Mouse (Mus musculus) bone marrow macrophage, adult 2 months (primary cell): ENCODE results near the gene Nradd. TPM values are rescaled to one million over a fixed set of nuclear protein-coding genes. Genes with fewer than 3 reads are reported as not detected.

Experiments
- H3K27ac ChIP-seq: 2 replicates; pipeline ENCODE4 v1.5.1; 2012; ENCODE audit warnings: low read depth, low read length; ENCODE audit not compliant: insufficient read depth
- H3K4me1 ChIP-seq: 2 replicates; pipeline ENCODE4 v1.6.1; 2012; ENCODE audit warnings: low read length; ENCODE audit not compliant: control insufficient read depth, insufficient read depth
- H3K4me3 ChIP-seq: 2 replicates; pipeline ENCODE4 v1.5.1; 2012; ENCODE audit warnings: mild to moderate bottlenecking, low read length, moderate library complexity; ENCODE audit not compliant: insufficient read depth
- CTCF ChIP-seq: IDR thresholded peaks from 2 replicates; pipeline ENCODE4 v1.5.1; 2012; ENCODE audit warnings: low read depth, mild to moderate bottlenecking, low read length, moderate library complexity
- POLR2A ChIP-seq: IDR thresholded peaks from 2 replicates; pipeline ENCODE4 v1.6.1; 2012; ENCODE audit warnings: mild to moderate bottlenecking, low read depth, low read length, borderline replicate concordance
- polyA plus RNA-seq: library from polyadenylated mRNA; stranded (reverse); fragments of >200 nt; gene quantifications from 2 replicates; pipeline ENCODE4 v1.2.4, GENCODE M21; 2012; ENCODE audit not compliant: missing spikeins, insufficient read depth, insufficient read length

The Nradd gene
- polyA plus RNA-seq, 1 experiment = 10.0 TPM

GRCm38 (mm10) chr9:110652963-110653654 is 28.9 kb upstream of the Nradd start:
- TF ChIP-seq CTCF (no peak), POLR2A (no peak)
- Histone ChIP-seq H3K27ac (no peak overlapping the region), H3K4me1 (peaks cover 26% of the 10 kb centered on the region), H3K4me3 (peak overlapping the region; percentile 74)

GRCm38 (mm10) chr9:110651931-110652722 is 27.9 kb upstream of the Nradd start:
- TF ChIP-seq CTCF (0 out of 2 replicates have a peak, but pooled peaks have one; percentile 15), POLR2A (no peak)
- H3K27ac ChIP-seq = no peak overlapping the region
- H3K4me3 ChIP-seq = peak overlapping the region; percentile 74
- peaks cover 26% of the 10 kb centered on the region for H3K4me1 ChIP-seq

- Histone ChIP-seq H3K27ac (no peak overlapping the region), H3K4me1 (peaks cover 33% of the 10 kb centered on the region), H3K4me3 (no peak overlapping the region)
- TF ChIP-seq POLR2A = no peak
- TF ChIP-seq CTCF = no peak
These were observed 25.5 kb upstream of the Nradd start for GRCm38 (mm10) chr9:110649775-110650174.

- Histone ChIP-seq H3K27ac (peak overlapping the region; percentile 4; the same call in 1 of the 2 replicates), H3K4me1 (peaks cover 21% of the 10 kb centered on the region), H3K4me3 (peak overlapping the region; percentile 44)
- TF ChIP-seq POLR2A (no peak), CTCF (no peak)
These were observed 21.0 kb upstream of the Nradd start for GRCm38 (mm10) chr9:110645219-110645618.

GRCm38 (mm10) chr9:110644295-110644694 is 20.0 kb upstream of the Nradd start:
- Histone ChIP-seq H3K27ac (no peak overlapping the region), H3K4me1 (peaks cover 21% of the 10 kb centered on the region), H3K4me3 (no peak overlapping the region)
- TF ChIP-seq CTCF (no peak), POLR2A (no peak)

GRCm38 (mm10) chr9:110643787-110644186 is 19.5 kb upstream of the Nradd start:
- H3K4me3 ChIP-seq = no peak overlapping the region
- H3K27ac ChIP-seq = no peak overlapping the region
- peaks cover 21% of the 10 kb centered on the region for H3K4me1 ChIP-seq
- TF ChIP-seq CTCF (no peak), POLR2A (no peak)

DNA sequence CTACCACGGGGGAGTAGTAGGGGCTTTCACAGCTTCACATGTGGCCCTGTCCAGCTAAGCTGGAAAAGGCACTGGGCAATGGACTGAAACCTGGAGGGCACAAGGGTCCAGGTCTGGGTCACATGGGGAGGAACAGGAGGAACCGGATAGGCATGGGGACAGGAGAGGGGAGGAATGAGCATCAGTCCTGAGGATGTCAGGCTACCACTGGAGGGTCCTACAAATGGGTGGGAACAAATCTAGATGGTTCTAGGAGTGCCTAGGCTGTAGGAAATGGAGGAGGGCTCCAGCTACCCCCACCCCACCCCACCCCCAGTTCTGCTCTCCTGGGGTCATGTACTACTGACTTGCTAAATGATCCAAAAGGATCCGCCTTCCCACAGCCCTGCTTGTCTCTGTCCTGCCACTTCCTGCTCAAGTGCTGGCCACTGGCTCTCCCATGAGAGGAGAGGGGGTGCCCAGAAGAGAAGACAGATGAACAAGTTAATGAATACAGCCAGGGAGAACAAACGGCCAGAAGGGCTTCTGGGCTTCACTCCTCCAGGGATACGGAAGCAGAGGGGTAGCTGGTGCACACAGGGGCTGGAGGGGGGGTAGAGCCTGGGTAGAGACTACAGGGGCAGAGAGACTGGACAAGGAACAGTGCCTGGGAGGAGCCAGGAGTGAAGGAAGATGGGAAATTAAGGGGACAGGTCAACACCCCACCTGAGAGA is 18.7 kb upstream of the Nradd start:
- Histone ChIP-seq H3K4me3 (no peak overlapping the region), H3K4me1 (peaks cover 21% of the 10 kb centered on the region), H3K27ac (no peak overlapping the region)
- no peak for TF ChIP-seq CTCF
- no peak for TF ChIP-seq POLR2A

DNA sequence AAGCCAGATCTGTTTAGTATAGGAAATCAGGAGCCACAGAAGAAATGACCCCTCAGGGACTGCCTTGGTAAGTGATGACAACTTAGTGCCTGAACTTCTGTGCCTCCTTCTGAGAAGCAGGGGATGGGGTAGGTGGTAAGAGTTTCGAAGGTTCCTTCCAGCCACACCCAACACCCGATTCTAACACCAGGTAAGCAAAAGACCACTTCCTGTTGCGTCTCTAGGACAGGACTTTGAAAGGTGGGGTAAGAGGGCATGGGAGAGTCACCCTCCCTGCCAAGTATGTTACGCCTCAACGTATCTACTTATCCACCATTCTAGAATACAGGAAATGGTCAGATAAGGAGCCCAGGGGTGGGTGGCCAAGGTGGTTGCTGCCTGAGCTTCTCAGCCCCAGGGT is 16.8 kb upstream of the Nradd start:
- TF ChIP-seq CTCF = no peak
- TF ChIP-seq POLR2A = no peak

DNA sequence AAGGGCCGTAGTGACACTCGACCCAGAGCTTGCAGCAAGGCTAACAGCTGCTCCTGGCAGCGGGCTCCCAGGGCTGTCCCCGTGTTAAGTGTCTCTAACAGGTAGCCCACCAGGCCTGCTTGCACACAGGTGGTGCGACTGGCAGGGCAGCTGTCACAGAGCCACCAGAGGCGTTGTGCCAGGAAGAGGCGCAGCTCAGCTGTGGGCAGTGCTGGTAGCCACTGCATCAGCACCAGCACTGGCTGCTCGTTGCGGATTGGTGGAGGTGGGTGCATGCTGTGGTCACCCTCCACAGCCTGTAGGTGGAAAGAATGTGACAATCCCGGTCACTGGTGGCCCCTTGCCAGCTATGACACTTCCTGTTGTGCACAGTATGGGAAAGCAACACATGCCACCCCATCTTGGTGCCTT is 14.4 kb upstream of the Nradd start:
- TF ChIP-seq POLR2A (no peak), CTCF (no peak)
- Histone ChIP-seq H3K4me1 (0 out of 2 replicates have a peak, but pooled peaks cover 2% of the 10 kb centered on the region), H3K4me3 (no peak overlapping the region), H3K27ac (no peak overlapping the region)

More for the DNA sequence above, 16.8 kb upstream of the Nradd start:
- Histone ChIP-seq H3K4me1 (peaks cover 16% of the 10 kb centered on the region), H3K4me3 (no peak overlapping the region), H3K27ac (no peak overlapping the region)
